Mouse (Mus musculus): ENCODE measurements at regions not wholly inside any gene's neighbourhood (a gene's known extent, or its start where the extent isn't known, plus 50 kb on each side); places are given as distances from the start of the nearest gene placed in this dataset.
"Not testable (repeated sequence)": the region's sequence is repeated elsewhere in the genome, so short reads cannot be mapped to it uniquely, and the experiment has no call there.

GRCm38 (mm10) chr13:12864263-12864662, 64.4 kb upstream of the Prl2c3 start:
- Histone ChIP-seq H3K4me3 (no peak overlapping the region), H3K36me3 (no peaks in the 10 kb centered on the region), H3K4me2 (no peak overlapping the region), H3K4me1 (no peaks in the 10 kb centered on the region), H3K27me3 (no peaks in the 10 kb centered on the region), H3K27ac (no peak overlapping the region), H3K9ac (no peak overlapping the region), H3K9me3 (peaks cover 6% of the 10 kb centered on the region; the same call in 1 of the 2 replicates)
- ATAC-seq (ENCODE audit: borderline replicate concordance, extremely low read depth, low FRiP score, low TSS enrichment), result peak; percentile 71; the same call in 1 of the 2 replicates

GRCm38 (mm10) chr13:12863542-12863941, 63.7 kb upstream of the Prl2c3 start:
- not testable (repeated sequence) for H3K9ac ChIP-seq, H3K27me3 ChIP-seq, H3K4me3 ChIP-seq, H3K27ac ChIP-seq, H3K4me1 ChIP-seq, H3K4me2 ChIP-seq, H3K36me3 ChIP-seq
- 84% methylated on average over 7 of the region's 7 CpGs for WGBS
- 0 out of 2 replicates have a peak, but pooled peaks have one; percentile 6 for ATAC-seq (ENCODE audit: borderline replicate concordance, extremely low read depth, low FRiP score, low TSS enrichment)
- peaks cover 10% of the 10 kb centered on the region; the same call in 1 of the 2 replicates for H3K9me3 ChIP-seq

- H3K36me3 ChIP-seq; ATAC-seq (ENCODE audit: borderline replicate concordance, extremely low read depth, low FRiP score, low TSS enrichment); H3K4me1 ChIP-seq; H3K9ac ChIP-seq; H3K4me3 ChIP-seq; H3K27ac ChIP-seq; H3K4me2 ChIP-seq; H3K27me3 ChIP-seq: not testable (repeated sequence)
- peaks cover 23% of the 10 kb centered on the region; the same call in 1 of the 2 replicates for H3K9me3 ChIP-seq
- WGBS, result 92% methylated on average over 16 of the region's 17 CpGs
Observed at GRCm38 (mm10) chr13:12860954-12861353, 61.1 kb upstream of the Prl2c3 start.

- not testable (repeated sequence) for H3K4me3 ChIP-seq; H3K4me1 ChIP-seq; H3K36me3 ChIP-seq; H3K4me2 ChIP-seq; H3K27ac ChIP-seq; H3K9ac ChIP-seq; ATAC-seq (ENCODE audit: borderline replicate concordance, extremely low read depth, low FRiP score, low TSS enrichment); H3K27me3 ChIP-seq
- 93% methylated on average over 19 of the region's 19 CpGs for WGBS
- H3K9me3 ChIP-seq, result peaks cover 23% of the 10 kb centered on the region; the same call in 1 of the 2 replicates
Observed at GRCm38 (mm10) chr13:12859930-12860329, 60.1 kb upstream of the Prl2c3 start.

All from lung, embryonic 15.5 days (tissue).